Mouse (Mus musculus): ENCODE measurements around the gene Mgat5. TPM values are rescaled to one million over a fixed set of nuclear protein-coding genes. Genes with fewer than 3 reads are reported as not detected.

Mgat5 gene
- polyA plus RNA-seq, 1 experiment from 2014 or later: 8.9 TPM

DNA sequence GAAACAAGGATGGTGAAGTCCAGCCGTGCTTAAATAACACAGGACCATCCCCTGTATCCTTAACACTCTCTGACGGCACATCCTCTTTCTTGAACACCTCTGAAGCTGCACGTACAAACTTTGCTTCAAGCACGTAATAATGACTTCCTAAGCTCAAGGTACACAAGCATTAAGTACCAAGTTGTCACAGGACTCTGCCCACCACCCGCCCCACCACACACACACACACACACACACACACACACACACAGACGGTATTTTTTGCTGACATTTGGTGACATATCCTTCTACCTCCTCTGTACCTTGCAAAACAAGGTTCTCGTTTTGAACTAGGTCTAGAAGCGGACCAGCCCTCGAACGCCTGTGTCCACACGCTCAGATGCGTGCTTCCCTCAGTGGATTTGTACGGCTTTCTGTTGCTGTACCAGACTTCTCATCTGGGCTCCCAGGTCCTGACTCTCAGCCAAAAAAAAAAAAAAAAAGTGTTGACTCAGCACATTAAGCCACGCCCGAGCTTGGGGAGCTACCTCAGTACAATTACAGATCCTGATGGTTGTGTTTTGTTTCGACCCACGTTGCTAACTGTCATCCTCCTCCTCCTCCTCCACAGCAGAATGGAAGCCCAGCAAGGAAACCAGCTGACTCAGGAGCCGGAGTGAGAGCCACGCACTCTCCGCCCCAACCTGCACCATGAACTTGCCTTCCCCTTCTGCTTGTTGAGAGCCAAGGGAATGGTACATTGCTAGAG, 101.4 kb downstream of the Mgat5 start:
- H3K4me2 ChIP-seq (replicated peaks; ENCODE audit: low read depth, low read length): no peak overlapping the region
- no peaks in the 10 kb centered on the region for H3K36me3 ChIP-seq (ENCODE audit: control insufficient read depth, insufficient read depth, low read length)
- no peak for ATAC-seq (ENCODE audit: insufficient number of reproducible peaks, insufficient read depth, low FRiP score, low read depth)
- WGBS: 70% methylated on average over 20 of the region's 20 CpGs
- no peak overlapping the region for H3K27ac ChIP-seq (ENCODE audit: low read length)
- no peak overlapping the region for H3K4me3 ChIP-seq (ENCODE audit: low read depth, low read length)
- no peaks in the 10 kb centered on the region for H3K4me1 ChIP-seq (ENCODE audit: control insufficient read depth, insufficient read depth, low read length)
- no peak overlapping the region for H3K9ac ChIP-seq (replicated peaks; ENCODE audit: low read depth, low read length)
- H3K27me3 ChIP-seq (ENCODE audit: control insufficient read depth, insufficient read depth, low read length): no peaks in the 10 kb centered on the region
- no peaks in the 10 kb centered on the region for H3K9me3 ChIP-seq (ENCODE audit: control insufficient read depth, low read depth, low read length)

DNA sequence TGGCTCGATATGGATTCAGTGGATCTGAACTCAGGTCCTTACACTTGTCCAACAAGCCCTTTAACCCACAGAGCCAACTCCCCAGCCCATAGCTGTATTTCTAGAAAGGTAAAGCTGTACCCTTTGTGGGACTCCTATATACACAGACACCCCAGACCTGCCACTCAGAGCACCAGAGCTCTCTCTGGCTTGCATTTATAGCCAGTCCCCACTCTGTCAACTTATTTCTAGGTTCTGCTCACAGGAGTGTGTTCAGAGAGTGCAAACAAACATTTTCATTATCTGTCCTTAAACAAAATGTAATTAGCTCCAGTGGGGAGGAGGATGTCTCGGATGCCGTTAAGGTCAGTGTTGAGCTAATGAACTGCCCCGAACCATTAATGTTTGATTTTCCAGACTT, 102.5 kb downstream of the Mgat5 start:
- Histone ChIP-seq H3K27ac (ENCODE audit: low read length) (no peak overlapping the region), H3K4me3 (ENCODE audit: low read depth, low read length) (no peak overlapping the region), H3K9ac (replicated peaks; ENCODE audit: low read depth, low read length) (no peak overlapping the region), H3K36me3 (ENCODE audit: control insufficient read depth, insufficient read depth, low read length) (no peaks in the 10 kb centered on the region), H3K9me3 (ENCODE audit: control insufficient read depth, low read depth, low read length) (no peaks in the 10 kb centered on the region), H3K4me1 (ENCODE audit: control insufficient read depth, insufficient read depth, low read length) (no peaks in the 10 kb centered on the region), H3K27me3 (ENCODE audit: control insufficient read depth, insufficient read depth, low read length) (no peaks in the 10 kb centered on the region), H3K4me2 (replicated peaks; ENCODE audit: low read depth, low read length) (no peak overlapping the region)
- 85% methylated on average over 4 of the region's 4 CpGs for WGBS
- no peak for ATAC-seq (ENCODE audit: insufficient number of reproducible peaks, insufficient read depth, low FRiP score, low read depth)

DNA sequence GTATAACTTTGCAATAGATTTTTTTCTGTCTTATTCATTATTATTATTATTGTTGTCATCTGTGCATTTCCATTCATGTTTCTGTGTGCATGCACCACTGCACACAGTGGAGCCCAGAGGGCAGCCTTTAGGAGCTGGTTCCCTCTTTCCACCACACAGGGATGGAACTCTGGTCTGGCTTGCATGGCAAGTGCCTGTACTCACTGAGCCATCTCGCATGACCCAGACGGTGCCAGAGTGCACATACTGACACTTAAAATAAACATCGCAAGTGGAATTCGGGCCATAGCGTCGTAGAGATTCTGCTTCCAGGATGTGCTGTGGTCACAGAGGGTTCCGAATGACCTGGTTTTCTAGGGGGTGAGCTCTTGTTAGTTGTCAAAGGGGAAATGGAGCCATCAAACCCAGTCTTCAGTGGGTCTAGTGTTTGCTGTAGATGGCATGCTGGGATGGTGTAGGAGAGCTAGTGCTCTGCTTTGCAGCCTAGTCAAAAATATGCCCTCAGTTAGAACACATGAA, 103.5 kb downstream of the Mgat5 start:
- H3K27me3 ChIP-seq (ENCODE audit: control insufficient read depth, insufficient read depth, low read length): no peaks in the 10 kb centered on the region
- no peak overlapping the region for H3K27ac ChIP-seq (ENCODE audit: low read length)
- no peaks in the 10 kb centered on the region for H3K36me3 ChIP-seq (ENCODE audit: control insufficient read depth, insufficient read depth, low read length)
- WGBS: 61% methylated on average over 7 of the region's 7 CpGs
- no peak overlapping the region for H3K4me2 ChIP-seq (replicated peaks; ENCODE audit: low read depth, low read length)
- no peak for ATAC-seq (ENCODE audit: insufficient number of reproducible peaks, insufficient read depth, low FRiP score, low read depth)
- H3K4me1 ChIP-seq (ENCODE audit: control insufficient read depth, insufficient read depth, low read length): no peaks in the 10 kb centered on the region
- no peak overlapping the region for H3K9ac ChIP-seq (replicated peaks; ENCODE audit: low read depth, low read length)
- H3K9me3 ChIP-seq (ENCODE audit: control insufficient read depth, low read depth, low read length): no peaks in the 10 kb centered on the region
- no peak overlapping the region for H3K4me3 ChIP-seq (ENCODE audit: low read depth, low read length)

DNA sequence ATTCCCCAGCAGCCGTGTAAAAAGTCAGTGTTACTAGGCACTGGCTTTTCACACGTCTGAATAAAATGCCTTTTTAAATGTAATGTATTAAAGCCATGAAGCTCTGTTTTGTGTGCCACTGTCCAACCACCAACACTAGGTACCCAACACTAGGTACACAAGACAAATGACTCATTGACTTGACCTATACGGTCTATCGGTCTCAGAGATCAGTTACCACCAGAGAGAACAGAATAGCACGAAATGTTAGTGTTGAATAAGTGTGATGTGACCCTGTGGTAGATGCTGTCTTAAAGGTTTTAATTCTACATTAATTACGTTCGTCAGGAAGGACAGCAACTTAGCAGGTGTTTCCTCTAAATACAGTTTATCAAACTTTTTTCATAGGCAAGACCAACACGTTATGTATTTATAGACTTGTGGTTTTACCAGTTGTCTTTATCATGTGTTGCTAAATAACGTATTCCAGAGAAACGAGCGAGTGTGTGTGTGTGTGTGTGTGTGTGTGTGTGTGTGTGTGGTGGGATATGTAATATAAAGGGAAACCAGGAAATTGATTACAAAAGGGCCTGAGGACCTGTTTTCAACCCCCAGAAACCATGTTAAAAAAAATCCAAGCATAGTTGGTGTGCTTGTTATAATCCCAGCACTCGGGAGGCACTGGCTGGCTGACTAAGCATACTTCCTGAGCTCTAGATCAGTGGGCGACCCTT, 104.3 kb downstream of the Mgat5 start:
- Histone ChIP-seq H3K4me3 (ENCODE audit: low read depth, low read length) (no peak overlapping the region), H3K4me2 (replicated peaks; ENCODE audit: low read depth, low read length) (no peak overlapping the region), H3K36me3 (ENCODE audit: control insufficient read depth, insufficient read depth, low read length) (no peaks in the 10 kb centered on the region), H3K27ac (ENCODE audit: low read length) (no peak overlapping the region), H3K9ac (replicated peaks; ENCODE audit: low read depth, low read length) (no peak overlapping the region), H3K4me1 (ENCODE audit: control insufficient read depth, insufficient read depth, low read length) (no peaks in the 10 kb centered on the region), H3K9me3 (ENCODE audit: control insufficient read depth, low read depth, low read length) (no peaks in the 10 kb centered on the region), H3K27me3 (ENCODE audit: control insufficient read depth, insufficient read depth, low read length) (no peaks in the 10 kb centered on the region)
- WGBS: 87% methylated on average over 13 of the region's 13 CpGs
- no peak for ATAC-seq (ENCODE audit: insufficient number of reproducible peaks, insufficient read depth, low FRiP score, low read depth)

DNA sequence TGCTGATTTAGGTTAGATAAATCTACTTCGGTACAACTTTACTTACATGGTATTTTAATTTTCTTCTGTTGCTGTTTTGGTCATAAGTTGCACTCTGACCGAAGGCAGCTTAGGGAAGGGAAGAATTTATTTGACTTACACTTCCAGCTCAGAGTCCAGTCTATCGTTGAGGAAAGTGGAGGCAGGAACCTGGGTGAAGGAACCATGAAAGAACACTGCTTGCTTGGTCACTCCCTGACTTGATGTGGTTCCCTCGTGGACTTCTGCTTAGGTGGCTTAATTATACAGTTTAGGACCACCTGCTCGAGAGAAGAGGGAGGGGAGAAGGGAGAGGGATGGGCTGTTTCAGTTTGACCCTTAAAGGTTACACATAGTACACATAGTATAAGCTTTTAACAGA, 105.2 kb downstream of the Mgat5 start:
- ATAC-seq (ENCODE audit: insufficient number of reproducible peaks, insufficient read depth, low FRiP score, low read depth): no peak
- WGBS: 70% methylated on average over 5 of the region's 5 CpGs
- Histone ChIP-seq H3K9me3 (ENCODE audit: control insufficient read depth, low read depth, low read length) (no peaks in the 10 kb centered on the region), H3K4me3 (ENCODE audit: low read depth, low read length) (no peak overlapping the region), H3K27ac (ENCODE audit: low read length) (no peak overlapping the region), H3K9ac (replicated peaks; ENCODE audit: low read depth, low read length) (no peak overlapping the region), H3K27me3 (ENCODE audit: control insufficient read depth, insufficient read depth, low read length) (no peaks in the 10 kb centered on the region), H3K36me3 (ENCODE audit: control insufficient read depth, insufficient read depth, low read length) (no peaks in the 10 kb centered on the region), H3K4me1 (ENCODE audit: control insufficient read depth, insufficient read depth, low read length) (no peaks in the 10 kb centered on the region), H3K4me2 (replicated peaks; ENCODE audit: low read depth, low read length) (no peak overlapping the region)

DNA sequence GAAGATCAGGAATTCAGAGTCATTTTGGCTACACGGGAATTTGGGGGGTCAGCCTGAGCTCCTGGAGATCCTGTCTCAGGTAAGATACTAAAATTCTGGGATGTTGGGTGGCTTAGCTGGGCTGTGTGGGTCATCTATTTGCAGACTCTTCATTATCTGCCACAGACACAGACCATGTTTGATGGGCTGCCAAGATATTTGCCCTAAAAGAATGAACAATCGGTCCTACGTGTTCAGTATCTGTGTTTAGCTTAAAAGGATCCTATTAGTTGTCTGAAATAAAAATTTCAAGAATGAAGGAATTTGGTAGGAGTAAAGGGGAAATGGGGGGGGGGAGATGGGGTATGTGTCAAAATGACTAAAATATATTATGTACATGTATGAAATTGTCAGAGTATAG, 105.9 kb downstream of the Mgat5 start:
- no peak overlapping the region for H3K4me3 ChIP-seq (ENCODE audit: low read depth, low read length)
- no peaks in the 10 kb centered on the region for H3K9me3 ChIP-seq (ENCODE audit: control insufficient read depth, low read depth, low read length)
- H3K27ac ChIP-seq (ENCODE audit: low read length): no peak overlapping the region
- no peaks in the 10 kb centered on the region for H3K27me3 ChIP-seq (ENCODE audit: control insufficient read depth, insufficient read depth, low read length)
- no peaks in the 10 kb centered on the region for H3K4me1 ChIP-seq (ENCODE audit: control insufficient read depth, insufficient read depth, low read length)
- no peak overlapping the region for H3K4me2 ChIP-seq (replicated peaks; ENCODE audit: low read depth, low read length)
- H3K36me3 ChIP-seq (ENCODE audit: control insufficient read depth, insufficient read depth, low read length): no peaks in the 10 kb centered on the region
- no peak for ATAC-seq (ENCODE audit: insufficient number of reproducible peaks, insufficient read depth, low FRiP score, low read depth)
- no peak overlapping the region for H3K9ac ChIP-seq (replicated peaks; ENCODE audit: low read depth, low read length)
- 76% methylated on average over 3 of the region's 3 CpGs for WGBS

DNA sequence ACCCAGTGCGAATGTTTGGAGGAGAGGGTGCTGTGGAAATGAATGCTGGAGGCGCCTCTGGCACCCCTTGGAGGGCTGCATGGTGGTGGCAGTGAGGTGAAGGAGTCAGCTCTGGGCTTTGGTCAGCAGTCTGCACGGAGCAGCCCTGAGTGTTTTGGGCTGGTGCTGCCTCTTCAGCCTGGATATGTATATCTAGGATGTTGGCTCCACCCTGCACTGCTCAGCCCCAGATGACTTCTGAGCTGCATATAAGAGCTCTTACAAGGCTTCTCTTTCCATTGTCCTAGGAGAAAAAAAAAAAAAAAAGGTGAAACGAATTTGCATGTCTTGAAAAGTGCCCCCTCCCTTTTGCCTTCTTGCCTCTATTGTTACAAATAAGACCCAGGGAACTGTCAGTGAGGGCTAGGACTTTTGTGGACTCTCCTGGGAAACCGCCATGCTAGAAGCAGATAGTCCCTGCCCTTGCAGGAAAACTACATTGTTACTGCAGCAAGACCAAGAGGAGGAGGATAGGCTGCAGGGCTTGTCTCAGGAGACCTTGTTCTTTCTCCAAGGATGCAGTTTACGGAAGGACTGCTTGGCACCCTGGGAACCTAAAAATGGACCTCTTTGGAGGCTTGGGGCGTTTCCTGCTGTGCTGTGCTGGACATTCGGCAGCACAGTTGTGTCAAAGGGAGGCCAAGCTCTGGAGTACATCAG, 109.0 kb downstream of the Mgat5 start:
- Histone ChIP-seq H3K9ac (replicated peaks; ENCODE audit: low read depth, low read length) (no peak overlapping the region), H3K27me3 (ENCODE audit: control insufficient read depth, insufficient read depth, low read length) (no peaks in the 10 kb centered on the region), H3K4me3 (ENCODE audit: low read depth, low read length) (no peak overlapping the region), H3K27ac (ENCODE audit: low read length) (no peak overlapping the region), H3K4me2 (replicated peaks; ENCODE audit: low read depth, low read length) (no peak overlapping the region), H3K4me1 (ENCODE audit: control insufficient read depth, insufficient read depth, low read length) (no peaks in the 10 kb centered on the region), H3K36me3 (ENCODE audit: control insufficient read depth, insufficient read depth, low read length) (no peaks in the 10 kb centered on the region), H3K9me3 (ENCODE audit: control insufficient read depth, low read depth, low read length) (no peaks in the 10 kb centered on the region)
- ATAC-seq (ENCODE audit: insufficient number of reproducible peaks, insufficient read depth, low FRiP score, low read depth): no peak
- WGBS: 62% methylated on average over 8 of the region's 8 CpGs

DNA sequence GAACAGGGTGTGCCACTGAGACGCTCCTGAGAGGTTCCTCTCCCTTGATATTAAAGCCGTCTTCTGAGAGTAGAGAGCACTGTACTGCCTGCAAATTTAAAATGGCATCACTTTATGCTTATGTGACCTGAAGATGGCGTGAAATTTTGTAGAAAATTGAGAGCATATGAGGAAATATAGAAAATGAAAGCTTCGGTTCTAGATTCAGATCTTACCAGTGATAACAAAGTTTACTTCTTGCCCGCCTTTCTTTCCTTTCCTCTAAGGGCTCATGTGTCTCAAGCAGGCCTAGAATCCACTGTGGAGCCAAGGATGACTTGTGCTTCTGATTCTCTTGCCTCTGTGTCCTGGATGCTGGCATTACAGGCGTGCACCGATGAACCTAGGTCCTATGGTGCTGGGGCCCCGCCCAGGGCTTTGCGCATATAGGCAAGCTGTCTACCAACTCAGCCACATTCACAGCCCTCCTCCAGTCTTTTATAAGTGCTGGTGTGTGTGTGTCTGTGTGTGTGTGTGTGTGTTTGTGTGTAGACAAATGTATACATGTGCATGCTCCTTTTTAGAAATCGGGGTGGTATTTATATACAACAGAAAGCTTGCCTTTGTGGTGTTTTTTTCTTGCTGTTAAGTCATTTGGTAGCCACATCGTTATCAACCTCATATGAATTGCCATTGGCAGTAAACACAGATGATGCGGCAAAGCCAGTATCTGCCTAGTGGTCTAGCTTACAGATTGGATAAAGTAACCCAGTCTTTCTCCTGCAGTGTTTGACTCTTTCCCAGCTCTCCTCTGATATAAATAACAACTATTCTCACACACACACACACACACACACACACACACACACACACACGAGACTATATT, 111.2 kb downstream of the Mgat5 start:
- Histone ChIP-seq H3K27ac (ENCODE audit: low read length) (no peak overlapping the region), H3K4me1 (ENCODE audit: control insufficient read depth, insufficient read depth, low read length) (no peaks in the 10 kb centered on the region), H3K9me3 (ENCODE audit: control insufficient read depth, low read depth, low read length) (no peaks in the 10 kb centered on the region), H3K27me3 (ENCODE audit: control insufficient read depth, insufficient read depth, low read length) (no peaks in the 10 kb centered on the region), H3K36me3 (ENCODE audit: control insufficient read depth, insufficient read depth, low read length) (no peaks in the 10 kb centered on the region), H3K4me3 (ENCODE audit: low read depth, low read length) (no peak overlapping the region), H3K9ac (replicated peaks; ENCODE audit: low read depth, low read length) (no peak overlapping the region), H3K4me2 (replicated peaks; ENCODE audit: low read depth, low read length) (no peak overlapping the region)
- ATAC-seq (ENCODE audit: insufficient number of reproducible peaks, insufficient read depth, low FRiP score, low read depth): no peak
- 88% methylated on average over 13 of the region's 13 CpGs for WGBS

Data from stomach, embryonic 14.5 days (tissue).